Mouse (Mus musculus) Muller cell, postnatal 12 days (primary cell): ENCODE results near the gene Iqsec1.

Experiments
- DNase-seq: peaks from one replicate; pipeline ENCODE4 v3.0.0-alpha.2; 2015; ENCODE audit errors: inconsistent ontology term

The Iqsec1 gene

DNA sequence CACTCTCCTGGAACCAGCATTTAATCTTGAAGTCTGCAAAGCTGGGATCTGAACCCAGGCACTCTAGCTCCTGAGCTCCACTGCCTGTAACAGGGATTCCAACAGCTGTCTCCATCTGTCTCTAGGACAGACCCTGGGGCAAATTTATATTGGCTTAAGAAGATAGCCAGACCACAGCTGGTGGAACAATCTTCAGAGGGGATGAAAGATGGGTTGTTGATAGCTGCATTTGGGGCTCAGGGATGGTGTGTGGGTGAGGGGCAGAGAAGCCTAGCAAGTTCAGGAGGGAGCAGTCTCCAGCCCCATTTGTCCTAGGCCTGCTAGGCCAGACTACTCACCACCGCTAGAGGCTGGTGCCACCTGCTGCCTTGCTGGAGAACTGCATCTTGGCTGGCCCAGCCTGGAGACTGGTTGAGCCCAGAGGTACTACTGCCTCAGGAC is 260.0 kb downstream of the Iqsec1 start:
- DNase-seq, result peak; percentile 68

DNA sequence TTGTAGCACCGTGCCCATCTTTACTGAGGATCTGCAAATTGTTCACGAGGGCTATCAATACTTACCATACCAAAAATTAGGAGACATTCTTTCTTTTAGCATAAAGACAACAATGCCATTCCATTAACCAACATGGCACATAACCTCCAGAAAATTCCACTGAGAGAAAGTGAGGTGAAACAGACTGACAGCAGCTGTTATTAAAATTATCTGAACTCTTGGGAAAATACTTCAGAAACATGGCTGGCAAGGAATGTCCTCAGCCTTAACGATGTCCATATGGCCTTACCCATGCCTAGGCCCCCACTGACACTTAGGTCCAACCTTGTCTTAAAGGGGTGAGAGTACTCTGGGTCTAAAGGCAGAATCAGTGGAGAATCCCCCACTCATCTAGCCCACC is 260.7 kb downstream of the Iqsec1 start:
- DNase-seq, result no peak

DNA sequence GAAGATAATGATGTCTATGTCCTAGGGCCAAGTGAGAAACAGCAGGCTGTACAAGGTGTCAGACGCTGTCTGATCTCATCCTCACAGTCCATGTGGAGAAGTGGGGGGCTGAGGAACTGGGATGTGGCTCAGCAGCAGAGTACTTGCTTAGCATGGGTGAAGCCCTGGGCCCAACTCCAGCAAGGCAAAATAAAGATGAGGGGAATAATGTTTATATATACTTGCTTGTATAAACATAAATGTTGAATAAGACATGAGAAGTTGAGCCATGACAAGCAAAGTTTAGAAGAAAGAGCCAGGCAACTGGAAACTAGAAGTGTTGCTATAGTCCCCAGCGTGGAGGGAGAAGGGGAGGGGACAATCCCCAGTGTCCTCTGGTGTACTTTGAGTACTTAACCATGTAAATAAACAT is 261.8 kb downstream of the Iqsec1 start:
- no peak for DNase-seq

DNA sequence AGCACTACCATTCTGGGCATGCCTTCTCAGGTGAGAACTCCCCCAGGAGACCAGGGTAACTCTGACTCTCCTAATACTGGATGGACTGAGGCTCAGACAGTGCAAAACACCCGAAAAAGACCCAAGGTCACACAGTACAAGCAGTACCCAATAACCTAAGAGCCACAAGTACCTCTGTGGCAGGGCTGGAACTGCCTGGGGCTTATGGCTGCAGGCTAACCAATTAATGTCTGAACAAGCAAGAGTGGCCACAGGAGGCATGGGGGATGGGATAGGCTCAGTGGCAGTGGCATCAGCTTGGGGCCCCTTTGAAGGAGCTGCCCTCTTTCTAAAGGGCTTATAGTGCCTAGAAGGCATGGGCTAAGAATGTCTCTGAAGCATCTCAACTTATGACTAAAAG is 263.0 kb downstream of the Iqsec1 start:
- DNase-seq, result no peak

DNA sequence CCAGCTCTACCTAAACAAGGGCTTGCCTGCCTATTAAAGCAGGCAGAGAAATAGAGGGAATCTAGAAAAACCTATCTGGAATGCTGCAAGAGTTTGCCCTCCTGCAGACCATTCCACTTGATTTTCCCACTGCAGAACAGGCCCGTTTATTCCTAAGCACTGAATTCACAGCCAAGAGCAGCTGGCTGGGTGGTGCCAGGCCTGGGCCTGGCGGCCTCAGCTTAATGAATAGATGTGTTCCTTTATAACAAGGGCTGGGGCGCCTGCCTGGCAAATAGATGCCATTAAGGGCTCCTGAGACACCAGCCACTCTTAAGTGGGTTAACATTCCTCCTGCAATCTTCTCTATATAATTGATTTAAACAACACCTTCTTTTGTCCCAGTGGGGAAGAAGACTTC is 265.5 kb downstream of the Iqsec1 start:
- no peak for DNase-seq

DNA sequence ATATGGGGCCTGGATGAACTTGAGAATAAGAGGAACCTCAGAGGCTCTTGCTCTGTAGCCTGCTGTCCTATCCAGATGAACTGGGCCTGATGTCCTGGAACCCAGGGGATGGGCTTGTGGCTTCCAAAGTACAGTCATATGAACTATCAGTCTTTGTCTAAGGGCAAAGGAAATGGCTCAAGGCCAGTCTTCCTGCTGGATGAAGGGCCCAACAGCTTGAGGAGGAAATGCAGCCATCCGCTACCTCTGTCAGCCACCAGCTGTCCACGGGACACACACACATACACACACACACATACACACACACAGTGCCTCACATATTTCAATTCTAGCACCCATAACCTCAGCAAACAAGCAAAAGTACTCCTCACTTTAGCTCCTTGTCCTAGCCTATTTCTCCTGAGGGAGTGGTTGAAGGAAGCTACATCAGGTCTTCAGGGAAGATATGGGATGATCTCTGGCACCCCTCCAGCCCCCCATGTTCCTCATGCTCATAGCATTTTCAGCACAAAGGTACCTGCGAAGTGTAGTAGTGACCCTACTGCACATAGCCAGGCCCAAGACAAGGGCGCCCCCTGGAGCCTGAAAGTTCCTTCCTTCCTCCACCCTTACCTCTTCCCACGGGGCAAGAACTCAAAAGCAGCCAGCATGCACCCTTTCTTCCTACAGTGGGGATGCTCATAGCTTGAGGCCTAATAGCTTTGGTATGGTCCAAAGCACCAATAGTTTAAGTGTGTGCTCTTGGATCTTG is 267.3 kb downstream of the Iqsec1 start:
- no peak for DNase-seq

DNA sequence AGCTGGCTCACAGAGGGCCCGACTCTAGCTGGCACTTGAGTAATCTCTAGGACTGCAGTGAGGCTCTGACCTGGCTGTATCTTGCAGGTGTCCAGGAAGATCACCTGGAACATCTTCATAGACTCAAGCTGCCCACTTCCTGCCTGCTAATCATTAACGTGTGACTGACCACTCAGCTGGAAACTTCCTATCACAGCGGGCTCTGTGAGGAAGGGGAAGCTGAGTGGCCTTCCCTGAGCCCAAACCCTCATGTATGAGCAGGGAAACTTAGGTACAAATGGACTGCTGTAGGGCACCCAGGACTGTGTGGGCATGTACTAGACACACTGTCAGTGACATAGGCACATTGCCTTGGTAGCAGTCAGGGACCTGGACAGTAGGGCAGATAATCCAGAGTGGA is 268.3 kb downstream of the Iqsec1 start:
- no peak for DNase-seq

DNA sequence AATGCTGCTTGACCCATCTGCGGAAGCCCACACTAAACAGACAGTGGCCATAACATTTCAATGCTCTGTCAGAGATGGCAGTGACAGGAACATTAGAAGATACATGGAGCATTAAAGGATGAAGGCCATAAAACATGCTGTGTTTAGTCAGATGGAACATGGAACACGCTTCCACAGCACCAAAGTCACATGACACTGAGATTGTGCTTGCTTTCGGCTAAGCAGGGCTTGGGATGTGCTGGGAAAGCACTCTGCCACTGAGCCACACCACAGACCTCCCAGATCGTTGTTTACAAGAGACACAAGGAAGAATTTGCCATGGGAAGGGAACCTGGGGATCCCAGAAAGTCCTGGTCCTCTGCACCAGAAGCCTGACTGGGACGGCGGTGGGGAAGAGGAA is 269.1 kb downstream of the Iqsec1 start:
- DNase-seq, result no peak

DNA sequence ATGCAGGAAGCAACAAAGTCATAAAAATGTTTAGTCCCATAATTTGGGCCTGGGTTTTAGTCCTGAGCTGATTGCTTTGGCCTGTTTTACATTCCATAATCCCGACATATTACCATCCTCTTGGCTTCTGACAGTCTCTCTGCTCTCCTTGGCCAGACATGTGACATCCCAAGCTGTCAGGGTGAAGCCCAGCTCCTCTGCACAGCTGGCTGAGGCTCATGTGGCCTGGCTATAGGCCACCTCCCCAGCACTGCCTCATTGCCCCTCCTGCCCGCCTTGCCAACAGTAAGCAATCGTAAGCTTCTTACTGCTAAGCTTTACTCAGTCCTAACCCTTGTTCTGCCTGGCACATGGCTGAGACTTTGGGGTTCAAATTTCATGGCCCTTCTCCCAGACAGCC is 270.0 kb downstream of the Iqsec1 start:
- DNase-seq, result no peak

DNA sequence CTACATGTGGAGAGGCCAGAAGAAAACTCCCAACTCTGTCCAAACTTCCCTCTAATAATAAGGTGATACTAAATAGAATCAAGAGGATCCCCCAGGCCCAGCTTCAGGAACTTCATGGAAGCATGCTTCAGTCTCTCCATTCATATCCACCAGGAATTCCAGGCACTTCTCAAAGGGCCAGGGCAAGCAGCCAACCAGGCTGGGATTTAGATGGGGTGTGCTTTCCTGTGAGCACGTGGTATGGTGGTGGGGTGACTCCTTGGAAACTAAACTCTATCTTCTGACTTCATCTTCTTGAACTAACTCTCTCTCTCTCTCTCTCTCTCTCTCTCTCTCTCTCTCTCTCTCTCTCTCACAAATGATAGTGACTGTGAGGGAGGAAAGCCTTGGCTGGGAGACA is 270.8 kb downstream of the Iqsec1 start:
- peak; percentile 76 for DNase-seq

DNA sequence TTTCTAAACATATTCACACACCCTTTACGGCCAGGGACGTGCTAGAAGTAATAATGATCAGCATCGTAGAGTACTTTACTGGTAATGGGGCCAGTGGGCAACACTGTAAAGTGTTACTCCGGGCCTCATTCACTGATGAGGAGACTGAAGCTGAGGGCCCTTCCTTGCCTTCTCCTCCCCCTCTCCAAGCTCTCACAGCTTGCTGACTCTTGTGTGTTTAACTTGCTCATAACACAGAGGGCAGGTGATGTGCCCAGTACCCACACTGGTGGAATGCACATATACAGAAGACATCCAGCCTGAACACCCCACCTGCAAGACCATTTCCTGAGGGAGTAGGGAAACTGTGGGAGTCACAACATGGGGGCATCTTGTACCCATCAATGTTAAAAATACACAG is 271.6 kb downstream of the Iqsec1 start:
- no peak for DNase-seq

DNA sequence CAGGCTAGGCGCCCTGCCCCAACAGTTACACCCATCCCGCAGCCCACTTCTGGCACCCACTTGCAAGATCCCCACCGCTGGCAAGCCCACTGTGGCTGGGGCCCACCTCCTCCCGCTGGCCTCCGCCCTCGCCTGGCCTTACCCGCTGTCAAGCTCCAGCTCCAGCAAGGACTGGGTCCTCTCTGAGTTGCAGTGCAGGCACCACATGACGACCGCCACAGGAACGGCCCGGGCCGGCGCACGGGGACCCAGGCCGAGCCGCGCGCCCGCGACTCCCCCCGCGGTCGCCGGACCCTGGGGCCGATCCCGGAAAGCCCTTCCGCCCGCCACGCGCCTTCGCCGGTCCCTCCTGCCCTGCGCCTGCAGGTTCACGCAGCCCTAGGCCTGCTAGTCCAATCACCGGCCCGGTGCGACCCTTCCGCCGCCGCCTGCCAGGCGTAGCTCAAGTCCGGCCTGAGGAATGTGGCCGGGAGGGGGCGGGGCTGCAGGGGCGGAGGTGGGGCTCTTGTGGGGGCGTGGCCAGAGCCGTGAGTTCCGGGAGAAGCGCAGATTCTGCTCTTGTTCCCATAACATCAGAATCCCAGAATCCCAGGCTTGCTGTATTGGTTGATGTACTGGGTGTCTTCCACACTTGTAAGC is 272.3 kb downstream of the Iqsec1 start:
- DNase-seq, result peak; percentile 96

DNA sequence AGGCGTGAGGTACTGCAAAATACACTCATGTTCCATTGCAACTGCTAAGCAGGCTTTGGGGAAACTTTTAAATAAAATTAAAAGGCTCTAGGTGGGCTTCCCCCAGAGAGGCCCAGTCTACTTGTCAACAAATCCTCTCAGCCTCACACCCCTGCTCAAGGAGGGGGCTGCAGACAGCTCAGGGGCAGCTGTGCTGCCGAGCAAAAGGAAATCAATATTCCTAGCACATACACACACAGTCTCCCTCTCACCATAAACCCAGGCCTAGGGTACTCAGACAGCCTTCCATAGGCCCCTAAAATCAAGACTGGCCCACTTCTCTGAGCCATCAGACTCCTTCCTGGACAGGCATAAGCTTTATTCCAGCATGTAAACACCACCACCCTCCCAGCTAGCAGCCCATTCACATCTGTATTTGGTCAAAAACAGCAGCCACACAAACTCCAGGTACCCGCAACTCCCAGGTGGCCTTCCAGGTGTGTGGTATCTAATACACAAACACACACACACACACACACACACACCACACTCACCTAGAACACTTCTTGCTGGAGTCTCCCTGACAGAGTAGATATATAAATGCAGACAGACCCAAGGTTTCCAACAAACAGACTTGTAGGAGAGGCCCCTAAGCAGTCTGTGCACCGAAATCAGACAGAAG is 273.1 kb downstream of the Iqsec1 start:
- DNase-seq, result no peak

DNA sequence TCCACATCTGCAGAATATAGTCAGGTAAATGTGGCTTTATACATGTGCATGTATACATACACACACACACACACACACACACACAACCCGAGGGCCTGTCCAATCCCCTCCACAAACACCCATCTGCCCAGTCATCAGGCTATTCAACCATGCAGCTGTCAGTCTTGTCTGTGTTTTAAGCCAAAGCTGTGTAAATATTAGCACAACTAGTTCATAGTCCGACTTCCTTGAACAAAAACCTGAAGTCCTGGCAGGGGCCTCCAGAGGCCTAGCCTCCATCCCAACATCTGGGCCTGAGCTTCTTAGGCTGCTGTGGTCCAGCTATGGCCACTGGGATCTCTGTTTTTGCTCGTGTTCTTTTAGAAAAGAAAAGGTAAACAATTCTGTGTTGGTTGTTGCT is 274.8 kb downstream of the Iqsec1 start:
- no peak for DNase-seq

DNA sequence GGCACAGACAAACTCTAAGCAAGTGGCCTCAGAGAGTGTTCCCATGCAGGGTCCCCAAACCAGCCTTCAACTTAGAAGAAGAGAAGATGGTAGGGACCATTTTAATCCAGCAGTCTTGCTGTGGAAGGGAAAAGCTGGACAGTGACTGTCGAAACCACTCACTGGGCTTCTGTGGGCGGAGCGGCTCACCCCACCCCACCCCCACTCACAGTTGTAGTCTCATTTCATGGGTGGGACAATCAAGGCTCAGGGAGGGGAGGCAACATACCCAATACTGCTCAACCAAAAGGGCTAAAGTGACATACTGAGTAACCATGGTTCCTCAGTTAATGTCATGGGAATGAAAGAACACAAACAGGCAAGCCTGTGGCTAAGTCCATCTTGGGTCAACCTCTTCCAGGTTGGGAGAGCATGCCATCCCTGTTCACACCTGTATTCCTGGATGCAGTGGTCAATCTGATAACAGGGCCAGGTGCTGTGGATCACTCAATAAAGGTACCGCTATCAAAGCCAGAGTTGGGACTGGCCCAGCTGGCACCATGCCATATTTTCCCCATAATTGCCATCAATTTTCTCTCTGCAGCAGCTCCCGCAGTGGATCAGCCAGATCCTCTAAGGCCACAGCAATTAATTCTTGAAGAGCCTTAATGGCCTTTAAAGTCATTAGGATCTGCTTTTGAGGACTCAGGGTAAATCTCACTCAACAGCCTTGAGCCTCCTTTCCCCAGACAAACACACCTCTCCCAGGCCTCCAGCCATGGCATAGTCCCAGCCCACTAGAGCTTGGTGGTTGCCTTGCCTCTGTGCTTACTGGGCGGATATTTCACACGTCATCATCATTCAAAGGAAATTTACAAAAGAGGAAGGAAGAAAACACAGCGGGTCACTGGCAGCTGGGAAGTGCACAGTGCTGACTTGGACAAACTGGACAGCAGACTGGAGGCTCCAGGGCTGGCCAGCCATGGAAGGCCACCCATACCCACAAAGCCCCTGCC is 275.7 kb downstream of the Iqsec1 start:
- peak; percentile 74 for DNase-seq

DNA sequence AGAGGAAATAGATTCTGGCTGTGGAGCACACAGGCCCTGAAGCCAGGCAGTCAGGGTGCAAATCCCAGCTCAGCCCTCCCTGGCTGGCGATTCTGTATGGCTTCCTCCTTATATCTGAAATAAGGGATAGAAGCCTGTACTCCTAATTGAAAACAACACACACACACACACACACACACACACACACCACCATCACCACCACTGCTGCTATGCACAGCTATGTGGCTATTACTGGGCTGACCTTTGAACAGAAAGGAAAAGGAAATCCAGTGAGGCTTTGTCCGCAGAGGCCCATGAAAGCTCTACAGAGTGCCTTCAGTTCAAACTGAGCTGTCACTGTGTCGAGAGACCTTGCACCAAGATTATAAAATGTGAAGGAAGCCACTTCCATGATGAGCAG is 276.4 kb downstream of the Iqsec1 start:
- DNase-seq, result no peak

DNA sequence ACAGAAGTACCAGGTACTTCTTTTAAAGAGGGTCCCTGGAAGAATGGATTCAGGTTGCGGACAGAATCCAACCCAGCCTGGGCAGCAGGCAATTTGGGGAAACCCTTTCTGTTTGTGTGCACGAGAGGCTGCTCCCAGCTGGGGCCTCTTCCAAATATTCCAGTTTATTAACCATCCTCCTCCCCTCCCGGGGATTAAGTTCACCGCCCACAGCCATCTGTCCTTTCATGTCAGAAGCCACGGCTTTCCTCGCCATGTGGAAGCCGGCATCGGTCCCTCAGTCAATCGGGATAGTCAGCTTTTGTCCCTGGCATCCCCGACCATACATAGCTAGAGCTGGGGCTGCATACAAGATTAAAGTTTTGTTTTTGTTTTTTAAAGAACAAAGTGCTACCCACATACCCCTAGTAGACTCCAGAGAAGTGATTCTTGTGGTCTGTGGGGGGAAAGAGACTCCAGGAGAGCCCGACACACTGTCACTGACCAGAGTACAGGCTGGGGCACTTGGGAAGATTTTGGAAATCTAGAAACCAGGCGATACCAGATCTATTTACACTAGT is 276.9 kb downstream of the Iqsec1 start:
- DNase-seq, result no peak

DNA sequence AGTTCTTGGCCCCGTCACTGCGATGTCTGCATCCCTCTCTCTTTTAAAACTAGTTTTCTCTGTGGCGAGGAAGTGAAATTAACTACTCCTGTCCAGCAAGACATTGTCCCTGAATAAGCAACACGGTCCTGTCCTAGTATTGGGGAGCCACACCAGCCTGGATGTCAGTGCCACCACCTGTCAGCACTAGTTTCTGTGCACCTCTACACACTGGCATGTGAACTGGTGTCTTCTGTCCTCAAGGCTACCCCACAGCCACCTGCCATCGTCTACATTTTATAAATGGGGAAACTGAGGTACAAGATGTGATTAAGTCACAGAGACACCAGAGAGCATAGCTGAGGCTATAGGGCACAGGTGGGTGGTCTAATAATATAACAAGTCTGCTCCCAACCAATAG is 277.7 kb downstream of the Iqsec1 start:
- no peak for DNase-seq

DNA sequence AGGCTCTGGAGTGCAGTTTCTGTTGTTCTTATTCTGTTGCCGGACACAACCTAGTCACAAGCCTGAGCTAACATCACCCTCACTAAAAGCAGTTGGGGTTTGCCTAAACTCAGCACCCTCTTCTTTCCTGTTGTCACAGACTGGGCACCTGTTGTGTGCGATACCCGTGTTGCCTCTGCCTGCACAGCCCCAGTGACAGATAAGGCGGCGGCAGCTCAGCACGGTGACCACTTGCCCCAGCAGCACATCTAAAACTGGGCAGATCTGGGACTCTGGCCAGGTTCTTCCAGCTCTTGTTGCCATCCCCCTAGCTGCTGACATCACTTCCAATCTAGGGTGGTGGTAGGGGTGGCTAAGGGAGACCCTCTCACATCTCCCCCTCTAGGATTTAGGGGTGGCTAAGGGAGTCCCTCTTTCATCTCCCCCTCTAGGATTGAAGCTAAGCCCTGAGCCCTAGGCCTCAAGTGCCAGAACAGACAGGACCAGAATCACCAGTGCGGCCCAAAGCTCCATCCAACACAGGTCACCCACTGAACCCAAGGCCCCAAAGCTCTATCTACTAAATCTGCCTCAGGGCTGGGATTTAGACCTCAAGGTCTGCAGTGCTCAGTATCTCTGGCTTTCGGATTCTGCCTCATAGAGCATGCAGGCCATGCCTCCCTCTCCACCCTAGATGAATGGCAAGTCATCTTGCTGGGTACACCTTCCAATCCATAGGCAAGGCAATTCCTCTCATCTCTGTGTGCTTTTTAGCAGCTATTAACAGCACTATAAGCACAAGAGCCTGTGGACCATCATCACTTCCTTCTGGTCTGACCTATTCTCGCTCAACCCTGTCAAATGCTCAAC is 278.3 kb downstream of the Iqsec1 start:
- no peak for DNase-seq

DNA sequence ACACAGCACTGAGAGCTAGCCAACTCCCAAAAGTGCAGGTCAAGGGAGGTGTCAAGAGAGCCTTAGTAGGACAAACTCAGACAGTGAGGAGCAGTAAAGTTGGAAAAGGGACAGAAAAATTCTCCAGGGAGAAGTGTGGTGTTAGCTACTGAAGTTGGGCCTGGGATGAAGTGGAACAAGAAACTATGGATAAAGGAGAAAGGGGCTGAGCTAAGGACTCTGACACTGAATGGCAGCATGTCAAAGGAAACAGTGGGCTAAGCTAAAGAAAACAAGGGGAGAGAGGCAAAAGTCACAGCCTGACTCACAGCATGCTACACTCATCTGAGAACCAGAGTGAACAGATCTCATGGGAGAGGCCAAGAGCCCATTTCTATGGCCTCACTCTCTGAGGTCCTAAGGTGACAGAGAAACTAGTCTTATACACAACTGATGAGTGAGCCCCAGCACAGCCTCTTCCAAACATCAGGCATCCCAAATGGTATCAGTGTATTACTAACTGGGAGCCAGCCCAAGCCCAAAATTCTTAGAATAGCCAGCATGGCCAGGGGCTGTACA is 280.3 kb downstream of the Iqsec1 start:
- no peak for DNase-seq
